Mouse (Mus musculus) gastrocnemius, postnatal 25 days (tissue): Measurements from ENCODE around the gene Ccnd2. TPM values are rescaled to one million over a fixed set of nuclear protein-coding genes. Genes with fewer than 3 reads are reported as not detected.

Experiments
- DNase-seq: peaks from one replicate; pipeline ENCODE4 v3.0.0; 2022
- total RNA-seq, 2 experiments: library from RNA; stranded (reverse); gene quantifications; 1 replicate in 1 of 2; 2 replicates in 1 of 2; pipeline ENCODE4 v1.2.3; 2021

The Ccnd2 gene
- total RNA-seq, 2 experiments from 2014 or later = 17.1 to 35.7 TPM

DNA sequence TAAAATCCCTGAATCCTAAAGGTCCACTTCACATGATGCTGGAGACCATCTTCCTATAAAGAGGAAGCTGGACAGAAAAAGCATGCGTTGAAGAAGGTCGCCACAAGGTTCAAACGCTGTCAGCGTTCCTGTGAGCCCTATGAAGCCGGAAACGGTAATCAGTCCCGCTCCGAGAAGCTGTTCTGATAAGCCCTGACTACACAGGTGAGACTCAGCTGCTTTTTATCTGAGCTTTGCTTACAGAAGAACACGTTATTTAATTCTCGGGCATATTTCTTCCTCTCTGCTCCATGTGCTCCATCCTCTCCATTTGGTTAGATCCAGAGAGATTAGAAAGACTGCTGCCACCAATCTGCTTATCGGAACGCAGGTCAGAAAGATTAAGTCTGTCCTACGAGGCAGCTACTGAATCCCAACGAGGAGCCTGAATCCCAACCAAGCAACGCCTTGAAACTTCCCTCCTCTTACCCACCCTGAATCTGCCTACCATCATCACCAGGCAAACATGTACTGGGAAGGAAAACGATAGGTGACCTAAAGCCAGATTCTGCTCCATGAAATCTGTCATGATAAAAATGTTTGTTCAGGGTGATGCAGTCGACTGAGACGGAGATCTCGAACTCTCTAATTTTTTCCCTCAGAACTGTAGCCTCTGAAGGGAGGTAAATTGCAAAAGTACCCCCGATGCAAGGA, 43.5 kb downstream of the Ccnd2 start:
- DNase-seq = no peak

DNA sequence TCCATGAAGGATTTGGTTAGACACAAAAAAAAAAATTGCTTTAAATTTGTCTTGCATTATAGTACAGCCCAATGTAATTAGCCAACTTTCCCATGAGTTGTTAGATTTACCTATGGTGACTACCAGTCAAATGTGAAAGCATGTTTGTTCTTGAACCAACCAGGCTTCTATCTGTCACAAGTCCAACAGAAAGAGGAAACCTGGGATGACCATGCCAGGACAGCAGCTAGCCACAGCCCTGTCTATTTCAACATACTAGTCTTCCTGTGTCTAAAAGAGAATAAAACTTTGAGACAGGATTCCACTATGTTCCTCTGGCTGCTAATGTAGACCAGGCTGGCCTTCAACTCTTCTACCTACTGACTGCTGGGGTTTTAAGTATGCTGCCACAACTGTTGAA, 44.6 kb downstream of the Ccnd2 start:
- DNase-seq = no peak

DNA sequence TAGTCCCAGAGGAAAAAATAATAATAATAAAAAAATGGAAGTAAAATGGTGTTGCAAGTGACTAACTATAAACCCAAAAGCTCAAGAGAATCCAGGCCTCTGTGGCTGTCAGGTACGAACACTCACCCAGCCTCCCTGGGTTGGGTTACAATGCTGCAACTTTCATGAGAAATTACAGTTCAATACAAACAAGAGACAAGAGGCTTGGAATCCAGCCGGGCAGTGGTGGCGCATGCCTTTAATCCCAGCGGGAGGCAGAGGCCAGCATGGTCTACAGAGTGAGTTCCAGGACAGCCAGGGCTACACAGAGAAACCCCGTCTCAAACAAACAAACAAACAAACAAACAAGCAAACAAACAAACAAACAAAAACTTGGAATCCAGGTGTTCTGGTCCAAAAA, 45.3 kb downstream of the Ccnd2 start:
- no peak for DNase-seq

DNA sequence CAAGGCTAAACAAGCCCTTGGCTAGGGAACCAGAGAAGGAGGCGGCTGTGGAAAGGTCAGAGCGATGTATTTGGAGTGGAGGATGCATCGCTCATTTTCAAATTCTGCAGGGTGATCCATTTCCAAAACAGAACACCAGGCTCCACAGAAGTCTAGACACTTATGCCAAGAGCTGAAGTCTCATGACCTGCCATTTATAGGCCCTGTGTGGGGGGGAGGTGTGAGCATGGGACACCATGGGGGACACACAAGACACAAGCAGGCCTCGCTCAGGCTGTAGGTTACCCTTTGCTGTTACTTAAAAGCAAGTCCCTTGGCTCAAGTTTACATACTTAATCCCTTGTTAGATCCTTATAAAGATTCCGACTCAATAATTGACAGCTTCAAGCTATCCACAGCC, 45.8 kb downstream of the Ccnd2 start:
- DNase-seq = peak; percentile 71

DNA sequence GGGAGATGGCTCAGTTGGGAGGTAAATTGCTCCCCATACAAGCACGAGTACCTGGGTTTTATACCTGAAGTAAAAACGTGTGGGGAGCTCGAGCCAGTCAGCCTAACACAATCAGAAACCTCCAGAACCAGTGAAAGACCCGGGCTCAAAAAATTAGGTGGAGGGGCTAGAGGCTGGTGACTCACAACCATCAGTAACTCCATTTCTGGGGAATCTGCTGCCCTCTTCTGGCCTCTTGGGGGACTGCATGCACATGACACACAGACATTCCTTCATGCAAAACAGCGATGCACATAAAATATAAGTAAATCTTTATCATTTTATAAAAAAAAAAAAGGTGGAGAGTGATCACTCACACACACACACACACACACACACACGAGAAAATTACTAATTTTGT, 46.9 kb downstream of the Ccnd2 start:
- DNase-seq = peak; percentile 29

DNA sequence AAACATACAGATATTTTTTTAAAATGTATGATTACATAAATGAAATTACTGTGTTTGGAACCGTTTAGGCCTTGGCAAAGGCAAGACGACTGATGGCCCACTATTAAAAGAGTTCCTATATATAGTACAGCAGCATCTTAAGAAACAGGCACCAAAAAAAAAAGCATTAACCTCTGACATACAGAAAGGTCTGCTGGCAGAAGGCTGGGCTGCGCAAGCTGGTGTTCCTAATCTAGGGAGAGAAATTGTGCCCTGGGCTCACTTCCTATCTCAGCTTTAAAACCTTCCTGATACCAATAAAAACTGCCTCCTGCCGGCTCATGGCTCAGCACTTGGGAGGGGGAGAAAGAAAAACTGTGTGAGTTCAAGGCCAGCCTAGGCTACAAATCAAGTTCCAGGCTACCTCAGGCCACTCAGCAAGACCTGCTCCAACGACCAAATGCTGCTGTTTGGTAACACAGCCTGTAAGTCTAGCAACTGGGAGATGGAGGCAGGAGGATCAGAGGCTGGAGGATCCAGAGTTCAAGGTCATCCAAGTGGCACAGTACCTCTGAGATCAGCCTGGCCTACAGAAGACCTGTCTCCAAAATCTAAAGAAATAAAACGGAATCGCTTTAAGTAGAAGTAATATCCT, 47.5 kb downstream of the Ccnd2 start:
- DNase-seq = no peak

DNA sequence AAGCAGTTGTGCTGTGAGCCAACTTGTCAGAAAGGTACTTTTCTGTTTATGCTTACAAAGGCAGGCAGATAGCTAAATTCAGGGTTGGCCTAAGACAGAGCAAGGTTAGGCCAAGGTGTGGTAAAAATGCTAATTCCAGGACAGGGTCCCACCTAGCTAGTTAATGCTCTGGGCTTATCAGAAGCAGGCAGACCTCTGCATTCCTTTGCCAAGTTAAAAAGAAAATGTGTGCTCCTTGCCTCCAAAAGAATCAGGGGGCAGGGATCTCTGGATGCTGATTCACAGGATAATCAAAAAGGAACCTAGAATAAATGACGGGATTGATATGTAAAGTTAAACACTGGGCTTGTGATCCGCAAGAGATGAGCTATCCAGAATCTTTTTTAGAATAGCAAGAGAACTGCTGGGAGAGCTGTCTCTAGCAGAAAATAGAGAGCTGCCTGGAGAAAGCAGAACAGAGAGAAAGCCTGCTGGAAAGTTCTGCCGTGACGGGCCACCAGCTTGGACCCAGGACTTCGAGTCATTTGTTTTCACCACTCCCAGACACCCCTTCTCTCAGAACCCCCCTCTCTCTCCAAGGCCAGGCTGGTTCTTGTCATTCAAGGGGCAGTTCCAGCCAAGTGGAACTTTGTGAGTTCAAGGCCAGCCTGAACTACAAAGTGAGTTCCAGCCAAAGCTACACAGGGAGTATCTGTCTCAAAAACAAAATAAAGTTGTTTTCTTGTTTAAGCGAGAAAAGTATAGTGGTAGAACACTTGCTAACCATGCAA, 48.3 kb downstream of the Ccnd2 start:
- no peak for DNase-seq

DNA sequence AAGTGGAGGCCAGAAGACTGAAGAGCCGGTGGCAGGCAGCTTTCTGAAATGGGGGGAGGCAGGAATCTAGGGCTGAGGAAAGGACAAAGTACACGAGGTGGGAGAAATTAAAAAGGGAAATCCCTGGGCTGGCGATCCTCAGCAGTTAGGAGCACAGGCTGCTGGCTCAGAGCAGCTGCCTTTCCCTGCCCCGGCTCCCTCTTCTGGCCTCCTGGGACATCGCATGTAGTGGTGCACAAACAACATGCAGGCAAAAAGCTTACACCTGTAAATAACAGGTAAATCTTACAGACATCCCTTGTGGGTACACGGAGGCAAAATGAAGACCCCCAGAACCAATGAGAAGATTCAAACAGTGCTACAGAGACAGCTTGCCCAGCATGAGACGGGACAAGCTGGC, 57.4 kb downstream of the Ccnd2 start:
- no peak for DNase-seq

DNA sequence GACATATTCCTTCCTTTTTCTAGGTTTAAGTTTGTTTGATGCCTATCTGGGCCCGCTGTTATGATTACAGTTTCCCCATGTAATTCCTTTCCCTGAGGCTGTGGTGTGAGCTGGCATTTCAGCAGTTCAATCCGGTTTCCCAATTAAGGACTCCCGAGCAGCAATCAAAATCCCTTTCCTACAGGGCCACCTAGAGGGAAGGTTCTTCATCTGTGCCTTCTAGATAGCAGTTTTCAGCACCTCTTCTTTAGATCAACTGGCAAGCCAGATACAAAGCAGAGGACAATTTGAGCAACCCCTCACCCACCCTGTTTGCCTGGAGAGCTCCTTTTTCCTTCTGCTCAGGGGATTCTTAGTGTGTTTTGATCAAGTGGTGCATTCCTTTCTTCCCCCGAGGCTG, 65.3 kb downstream of the Ccnd2 start:
- DNase-seq = no peak

DNA sequence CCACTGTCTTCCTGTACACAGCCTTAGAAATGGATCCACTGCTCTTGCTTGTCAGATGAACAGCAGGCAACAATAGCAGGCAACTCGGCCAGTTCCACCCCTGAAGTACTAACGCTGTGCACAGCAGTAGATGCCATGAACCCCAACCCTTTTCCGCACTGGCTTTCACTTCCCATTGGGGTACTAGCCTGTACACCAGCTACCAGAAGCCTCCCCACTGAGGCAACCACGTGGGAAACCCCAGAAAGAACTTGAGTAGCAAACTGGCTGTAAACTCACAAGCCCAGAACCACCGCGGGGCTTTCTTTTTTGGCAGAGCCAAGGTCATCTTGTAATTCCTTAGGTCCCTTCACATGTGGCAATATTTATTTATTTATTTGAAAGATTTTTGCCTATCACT, 70.2 kb downstream of the Ccnd2 start:
- DNase-seq = no peak

DNA sequence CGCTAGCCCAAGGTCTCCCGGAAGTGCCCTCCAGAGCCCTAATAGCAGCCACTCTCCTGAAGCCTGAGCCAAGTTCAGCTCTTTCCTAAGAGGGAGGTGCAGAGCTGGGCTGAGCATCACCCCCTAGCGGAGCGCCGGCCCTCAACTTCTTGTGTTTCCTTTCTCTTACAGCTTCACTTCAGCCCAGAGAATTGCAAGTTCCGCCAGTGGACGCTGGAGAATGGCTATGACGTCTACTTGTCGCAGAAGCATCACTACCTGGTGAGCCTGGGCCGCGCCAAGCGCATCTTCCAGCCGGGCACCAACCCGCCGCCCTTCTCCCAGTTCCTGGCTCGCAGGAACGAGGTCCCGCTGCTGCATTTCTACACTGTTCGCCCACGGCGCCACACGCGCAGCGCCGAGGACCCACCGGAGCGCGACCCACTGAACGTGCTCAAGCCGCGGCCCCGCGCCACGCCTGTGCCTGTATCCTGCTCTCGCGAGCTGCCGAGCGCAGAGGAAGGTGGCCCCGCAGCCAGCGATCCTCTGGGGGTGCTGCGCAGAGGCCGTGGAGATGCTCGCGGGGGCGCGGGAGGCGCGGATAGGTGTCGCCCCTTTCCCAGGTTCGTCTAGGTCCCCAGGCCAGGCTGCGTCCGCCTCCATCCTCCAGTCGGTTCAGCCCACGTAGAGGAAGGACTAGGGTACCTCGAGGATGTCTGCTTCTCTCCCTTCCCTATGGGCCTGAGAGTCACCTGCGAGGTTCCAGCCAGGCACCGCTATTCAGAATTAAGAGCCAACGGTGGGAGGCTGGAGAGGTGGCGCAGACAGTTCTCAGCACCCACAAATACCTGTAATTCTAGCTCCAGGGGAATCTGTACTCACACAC, 71.9 kb downstream of the Ccnd2 start:
- peak; percentile 23 for DNase-seq

Other genes with a start within 250 kb of the Ccnd2 start
- gene Dyrk4, start 230.4 kb downstream of the Ccnd2 start, total RNA-seq = not detected
- gene Rad51ap1, start 212.6 kb downstream of the Ccnd2 start, total RNA-seq = under 1 TPM; 0.74 to 0.78 TPM
- gene D6Wsu163e, start 212.2 kb downstream of the Ccnd2 start, total RNA-seq = 1 to 10 TPM; 9.0 to 9.4 TPM
- gene Fgf6, start 136.6 kb downstream of the Ccnd2 start, total RNA-seq = 1 to 10 TPM; 3.8 to 5.8 TPM
- not detected for gene Fgf23, start 79.3 kb downstream of the Ccnd2 start, total RNA-seq
- 10 to 100 TPM; 40.9 to 48.8 TPM for gene Tigar, start 42.6 kb downstream of the Ccnd2 start, total RNA-seq